Mouse (Mus musculus) R1 (cell line): ENCODE results near the gene Reln.
A peak's percentile ranks its signal among the peaks of the same experiment; 100 is the strongest.

Experiments used
- DNase-seq: peaks from one replicate; pipeline ENCODE4 v3.0.0-alpha.2; 2018; ENCODE audit warnings: low read depth, low spot score

Reln gene

DNA sequence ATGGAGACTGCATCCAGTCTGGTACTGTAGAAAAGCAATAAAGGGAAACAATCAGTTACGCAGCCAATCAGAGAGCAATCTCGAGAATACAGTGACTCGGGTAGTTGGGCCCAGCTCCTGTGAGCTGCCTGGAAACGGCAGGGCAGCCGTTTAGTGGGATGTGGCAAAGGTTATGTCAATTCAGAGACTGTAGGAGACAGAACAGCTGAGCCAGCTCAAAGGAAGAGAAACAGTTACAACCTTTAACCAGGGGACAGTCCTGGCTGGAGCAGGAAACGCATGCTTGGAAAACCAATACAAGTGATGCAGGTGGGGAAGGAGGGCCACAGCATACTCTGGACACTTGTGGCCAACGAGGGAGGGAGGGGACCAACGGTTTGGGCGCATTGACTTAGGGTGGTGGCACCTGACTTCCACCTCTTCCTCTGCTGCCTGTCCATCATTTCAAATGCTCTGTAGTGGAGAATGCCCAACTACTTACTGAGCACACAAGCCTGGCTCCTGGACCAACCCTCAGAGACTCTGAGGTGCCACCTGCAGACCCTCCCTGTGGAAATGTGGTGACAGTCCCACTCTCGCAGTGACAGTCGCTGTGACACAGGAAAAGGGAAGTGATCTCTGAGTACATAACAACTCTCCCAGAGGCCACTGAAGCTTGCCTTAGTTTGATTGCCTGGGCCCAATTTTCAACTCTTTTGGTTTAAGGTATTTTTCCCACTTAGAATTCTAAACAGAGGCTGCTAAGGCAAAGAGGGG lies 337.0 kb downstream of the Reln start:
- DNase-seq, result no peak

DNA sequence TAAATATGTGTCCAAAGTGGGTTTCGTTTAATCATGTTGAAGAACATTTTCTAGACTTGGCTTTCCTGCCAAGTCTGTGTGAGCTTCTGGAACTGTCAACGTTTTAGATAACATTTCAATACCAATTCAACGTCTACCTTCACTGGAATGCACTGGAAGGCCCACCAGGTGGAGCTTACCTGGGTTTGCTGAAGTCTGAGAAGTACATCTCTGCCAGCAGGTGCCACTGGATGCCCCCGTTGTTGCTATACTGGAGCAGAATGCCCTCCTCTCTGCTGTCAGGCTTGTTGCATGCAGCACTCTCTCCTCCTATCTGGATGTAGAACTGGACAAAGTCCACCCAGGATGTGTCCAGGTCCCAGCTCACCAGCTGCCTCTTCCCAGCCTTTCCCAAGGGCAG lies 340.6 kb downstream of the Reln start:
- no peak for DNase-seq

DNA sequence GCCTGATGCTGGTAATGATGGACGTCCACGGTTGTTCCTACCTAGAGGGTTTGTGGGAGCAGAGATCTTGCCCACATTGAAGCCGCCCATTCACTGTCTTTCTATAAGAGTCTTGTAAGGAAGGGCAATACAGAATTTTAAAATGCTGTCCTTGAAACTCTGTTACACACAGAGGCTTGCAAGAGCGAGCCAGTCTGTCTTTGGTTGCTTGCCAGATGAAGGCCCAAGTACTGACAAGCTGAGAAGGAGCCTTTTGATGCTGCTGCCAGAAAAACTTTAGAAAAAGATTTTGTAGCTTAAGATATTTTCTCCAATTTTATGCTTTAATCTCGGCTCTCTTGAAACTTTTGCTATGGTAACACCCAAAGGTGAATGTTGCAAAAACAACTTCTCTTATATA lies 356.8 kb downstream of the Reln start:
- DNase-seq, result no peak

DNA sequence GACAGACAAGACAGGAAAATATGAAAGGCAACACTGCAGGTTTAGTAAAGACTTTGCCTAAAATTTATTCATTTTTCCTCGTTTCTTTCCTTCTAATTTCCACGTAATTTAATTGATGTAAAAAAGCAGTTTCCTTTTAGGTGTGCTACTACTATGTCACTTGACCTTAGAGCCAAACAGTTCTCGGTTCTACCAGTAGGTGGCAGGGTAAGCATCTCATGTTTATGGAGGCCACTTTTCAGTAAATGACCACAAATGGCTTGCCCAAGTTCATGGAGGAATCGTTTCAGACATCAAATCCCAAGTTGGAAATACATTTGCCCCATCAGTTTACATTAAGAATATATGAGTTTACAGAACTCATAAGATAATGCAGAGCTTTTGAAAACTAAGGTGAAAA lies 358.2 kb downstream of the Reln start:
- DNase-seq, result peak; percentile 60

DNA sequence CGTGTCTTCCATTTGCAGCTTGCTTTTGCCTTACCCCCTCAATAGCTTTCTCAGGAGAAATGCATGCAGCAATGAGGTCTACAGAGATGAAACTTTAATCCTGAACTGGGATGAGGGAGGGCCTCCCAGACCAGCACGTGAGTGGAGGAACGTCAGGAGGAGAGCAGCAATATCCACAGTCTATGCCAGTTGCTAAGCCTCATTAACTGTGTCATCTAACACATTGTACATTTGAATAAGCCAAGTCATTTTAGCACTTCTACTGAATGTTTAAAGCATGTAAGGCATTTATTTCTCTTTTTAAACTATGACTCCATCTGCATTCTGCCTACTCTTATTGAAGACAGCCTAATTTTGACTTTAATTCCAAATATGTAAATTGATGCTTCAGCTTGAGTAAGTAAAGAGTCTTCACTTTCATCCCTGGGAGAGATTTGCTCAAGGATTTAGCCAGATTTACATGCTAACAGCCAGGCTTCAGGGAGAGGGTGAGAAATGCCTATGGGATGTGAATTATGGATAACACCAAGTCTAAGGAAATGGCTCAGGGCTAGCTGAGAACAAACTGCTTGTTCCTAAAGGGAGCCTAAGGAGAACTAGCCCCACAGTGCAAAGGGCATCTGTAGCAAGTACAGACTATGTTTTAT lies 361.4 kb downstream of the Reln start:
- no peak for DNase-seq

DNA sequence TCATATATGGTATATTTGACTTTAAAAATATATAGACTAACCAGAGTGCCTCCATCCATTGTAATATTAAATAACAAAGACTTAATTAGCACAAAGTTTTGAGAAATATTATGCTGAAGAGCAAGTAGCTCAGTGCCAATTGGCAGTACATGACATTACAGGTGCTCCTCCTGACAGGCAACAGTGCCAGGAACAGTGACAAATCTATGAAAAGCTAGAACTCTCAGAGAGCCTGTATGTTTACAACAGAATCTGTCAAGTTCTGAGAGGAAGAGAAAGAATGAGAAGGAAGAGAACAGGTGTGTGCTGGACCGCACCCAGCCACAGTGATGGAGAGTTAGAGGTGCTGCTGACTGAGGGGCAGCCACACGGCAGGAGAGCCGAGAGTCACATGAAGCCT lies 363.3 kb downstream of the Reln start:
- DNase-seq, result no peak

DNA sequence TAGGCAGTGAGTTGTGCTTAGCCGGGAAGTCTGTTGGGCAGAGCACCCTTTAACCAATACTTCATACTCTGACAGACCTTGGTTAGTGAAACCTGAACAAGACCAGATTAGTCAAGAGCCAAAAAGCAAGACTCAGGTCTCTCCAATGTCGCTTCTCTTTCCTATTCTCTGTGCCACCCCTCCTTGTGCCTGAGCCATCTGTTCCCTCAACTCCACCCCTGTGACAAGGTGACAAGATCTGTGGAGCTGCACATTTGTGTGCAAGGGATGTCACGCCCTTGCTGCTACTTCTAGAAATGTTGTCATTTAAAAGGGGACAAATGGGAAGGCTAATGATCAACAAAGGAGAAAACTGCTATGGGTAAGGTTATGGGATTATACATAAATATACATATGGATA lies 364.0 kb downstream of the Reln start:
- DNase-seq, result no peak

DNA sequence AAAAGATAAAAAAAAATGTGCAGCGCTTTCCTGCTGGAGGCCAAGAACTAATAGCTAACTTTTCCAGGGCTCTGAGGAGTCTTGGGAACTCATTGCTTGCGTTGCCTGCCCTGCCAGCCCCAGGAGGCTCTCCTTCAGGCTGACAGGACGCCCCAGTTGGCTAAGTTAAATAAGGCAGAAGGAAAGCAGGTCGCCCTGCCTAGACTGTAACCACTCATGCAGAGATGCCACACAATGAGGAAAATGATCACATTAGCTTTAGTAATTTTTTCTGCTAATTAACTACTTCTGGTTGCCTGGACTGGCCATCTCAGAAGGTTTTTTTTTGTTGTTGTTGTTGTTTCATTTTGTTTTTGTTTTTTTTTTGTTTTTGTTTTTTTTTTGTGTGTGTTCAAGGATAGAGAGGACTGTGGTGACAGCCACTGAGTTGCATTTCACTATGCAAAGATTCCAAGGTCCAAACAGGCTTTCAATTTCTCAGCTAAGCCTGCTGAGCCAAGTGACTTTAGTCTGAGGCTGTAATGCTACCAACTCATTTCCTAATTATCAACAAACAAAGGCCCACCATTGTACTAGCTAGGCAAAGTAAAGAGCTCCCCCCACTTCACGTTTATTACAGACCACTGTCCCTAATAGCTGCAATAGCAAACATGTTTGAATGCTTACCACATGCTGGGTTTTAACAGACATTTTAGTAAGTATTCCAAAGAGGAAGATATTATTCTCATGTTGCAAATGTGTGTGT lies 371.1 kb downstream of the Reln start:
- DNase-seq, result no peak

DNA sequence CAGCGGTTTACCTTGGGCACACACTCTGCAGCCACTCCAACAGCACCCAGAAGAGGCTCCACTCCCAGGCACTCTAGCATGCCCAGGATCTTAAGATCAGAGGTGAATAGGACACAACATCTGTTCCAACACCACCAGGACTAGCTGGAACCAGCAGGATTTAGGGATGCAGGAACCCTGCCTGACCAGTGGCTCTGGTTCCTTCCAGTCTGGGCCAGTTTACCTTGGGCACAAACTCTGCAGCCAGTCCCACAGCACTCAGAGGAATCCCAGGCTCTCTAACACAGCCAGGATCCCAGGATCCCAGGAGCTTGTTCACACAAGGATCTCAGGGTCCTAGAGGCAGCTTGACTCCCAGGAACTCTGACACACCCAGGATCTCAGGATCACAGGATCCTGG lies 382.7 kb downstream of the Reln start:
- no peak for DNase-seq

DNA sequence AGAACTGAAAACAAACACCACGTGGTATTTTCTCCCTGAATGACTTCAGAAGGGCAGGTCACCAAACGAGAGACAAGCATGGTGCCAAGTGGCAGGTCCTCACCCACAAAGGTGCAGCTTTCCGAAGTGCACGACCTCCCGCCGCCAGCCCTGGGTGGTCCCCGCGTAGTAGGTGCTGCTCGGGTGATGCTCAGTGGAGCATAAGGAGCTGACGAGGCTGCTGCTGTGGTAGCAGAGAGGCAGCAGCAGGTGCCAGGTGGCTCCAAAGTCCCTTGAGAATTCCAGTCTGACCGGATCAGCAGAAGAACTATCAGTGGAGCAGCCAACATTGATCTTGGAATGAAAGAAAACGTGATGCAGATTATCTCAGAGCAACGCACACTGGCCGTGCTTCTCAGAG lies 384.4 kb downstream of the Reln start:
- DNase-seq, result no peak

DNA sequence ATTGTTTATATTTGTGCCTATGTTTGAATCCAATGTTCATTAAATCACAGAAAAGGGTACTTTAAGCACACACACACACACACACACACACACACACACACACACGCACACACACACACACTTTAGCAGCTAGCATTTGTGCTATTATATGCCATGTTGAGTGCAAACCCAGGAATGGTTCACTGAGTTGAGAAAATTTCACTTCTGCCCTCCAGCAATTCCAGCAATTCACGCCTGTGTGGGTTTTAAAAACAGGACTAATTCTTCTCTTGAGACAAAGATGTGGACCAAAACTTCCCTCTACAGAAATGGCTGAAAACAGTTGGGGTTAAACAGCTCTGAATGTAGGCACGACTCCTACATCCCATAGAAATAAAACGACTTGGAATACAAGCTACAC lies 386.9 kb downstream of the Reln start:
- DNase-seq, result no peak

DNA sequence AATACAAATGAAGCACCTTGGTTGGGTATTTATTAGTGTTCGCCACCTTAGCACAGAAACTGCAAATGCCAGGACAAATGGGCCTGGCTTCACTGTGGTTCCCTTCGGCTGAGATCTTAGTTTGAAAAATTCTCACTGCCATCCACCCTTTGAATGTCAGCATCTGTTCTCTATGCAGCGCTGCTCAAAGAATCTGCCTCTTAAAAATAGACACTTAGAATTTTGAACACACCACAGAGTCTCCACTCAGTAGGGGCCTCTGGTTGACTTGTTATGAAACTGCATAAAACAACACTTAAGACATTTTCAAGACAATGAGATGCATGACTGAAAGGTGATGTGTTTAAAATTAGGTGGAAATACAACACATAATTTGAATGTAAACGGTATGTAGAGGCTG lies 387.4 kb downstream of the Reln start:
- DNase-seq, result no peak

DNA sequence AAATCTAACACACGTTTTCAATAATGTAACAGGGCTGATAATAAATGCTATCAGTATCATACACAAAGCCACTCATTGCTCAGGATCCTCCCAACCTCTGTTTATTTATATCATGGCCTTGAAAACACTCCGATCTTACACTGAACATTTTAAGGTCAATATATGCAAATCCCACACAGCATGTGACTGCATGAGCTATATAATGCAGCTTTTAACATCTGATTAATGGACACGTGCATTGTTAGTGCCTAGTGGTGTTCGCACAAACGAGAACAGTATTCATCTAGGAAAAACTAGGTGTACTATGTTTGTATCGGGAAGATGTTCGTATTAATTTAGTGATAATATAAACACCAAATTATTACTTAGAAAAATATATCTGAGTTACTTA lies 395.0 kb downstream of the Reln start:
- no peak for DNase-seq

DNA sequence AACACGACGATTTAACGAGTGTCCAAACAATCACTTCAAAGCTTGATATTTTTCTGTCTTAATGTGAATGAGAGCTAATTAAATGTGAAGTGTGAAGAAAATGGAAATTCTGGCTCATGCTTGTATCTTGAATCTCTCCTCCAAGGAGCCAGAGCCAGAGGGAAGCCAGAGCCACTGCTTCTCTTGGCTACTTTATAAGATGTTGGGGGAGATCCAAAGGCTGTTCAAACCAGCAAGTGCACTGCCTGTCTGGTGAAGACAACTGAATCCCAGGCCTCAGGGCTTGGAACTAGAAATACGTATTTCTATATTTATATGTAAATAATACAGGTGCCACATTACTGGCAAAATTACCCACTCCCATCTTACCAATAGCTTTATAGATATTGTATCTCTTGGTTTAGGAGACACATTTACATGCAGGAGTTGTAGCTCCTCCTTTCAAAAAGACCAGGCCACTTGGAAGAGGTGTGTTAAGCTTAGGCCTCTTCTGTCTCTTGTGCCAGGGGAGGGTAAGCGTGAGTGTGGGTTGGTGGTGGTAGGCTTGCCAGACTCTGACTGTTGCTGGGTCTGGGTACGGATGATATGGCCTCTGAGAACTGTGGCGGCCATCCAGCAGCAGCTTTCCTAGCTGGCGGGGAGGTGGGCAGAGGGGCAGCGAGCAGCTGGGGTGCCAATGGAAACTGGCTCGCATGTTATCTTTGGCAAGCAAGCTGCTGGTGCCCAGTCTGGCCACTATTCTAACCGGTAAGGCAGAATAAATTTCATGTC lies 395.6 kb downstream of the Reln start:
- no peak for DNase-seq

DNA sequence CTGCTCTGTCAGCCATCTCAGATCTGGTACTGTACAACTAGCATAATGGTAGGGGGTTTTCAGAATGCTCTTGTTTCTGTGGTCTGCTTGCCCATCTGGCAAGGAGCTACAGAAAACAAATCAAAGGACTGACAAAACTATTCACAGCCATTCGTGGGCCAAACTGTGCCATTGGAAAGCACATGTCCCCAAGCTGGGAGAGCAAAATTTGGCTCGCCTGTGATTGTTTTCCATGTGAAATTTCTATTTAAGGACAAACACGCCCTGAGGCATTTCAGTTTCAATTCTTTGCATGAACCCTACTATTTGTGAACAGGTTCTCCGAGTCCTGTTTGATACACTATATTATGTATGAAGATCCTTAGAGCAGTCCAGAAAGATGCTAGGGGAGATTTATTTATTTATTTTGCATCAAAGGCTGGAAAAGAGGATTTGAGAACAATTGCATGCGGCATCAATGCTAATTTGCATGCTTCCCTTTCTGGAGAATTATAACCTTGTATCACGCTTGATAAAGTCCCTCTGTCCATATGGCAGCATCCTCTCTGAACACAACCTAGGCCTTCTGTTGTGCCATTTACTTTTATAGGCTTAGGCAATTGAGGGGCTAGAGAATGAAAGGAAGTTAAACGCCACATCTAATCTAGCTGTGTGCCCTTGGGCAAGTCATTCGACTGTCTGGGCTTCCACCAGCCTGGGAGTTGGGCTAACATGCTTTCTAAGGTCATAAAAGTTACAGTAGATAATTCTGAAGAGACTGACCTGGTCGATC lies 396.7 kb downstream of the Reln start:
- DNase-seq, result no peak

DNA sequence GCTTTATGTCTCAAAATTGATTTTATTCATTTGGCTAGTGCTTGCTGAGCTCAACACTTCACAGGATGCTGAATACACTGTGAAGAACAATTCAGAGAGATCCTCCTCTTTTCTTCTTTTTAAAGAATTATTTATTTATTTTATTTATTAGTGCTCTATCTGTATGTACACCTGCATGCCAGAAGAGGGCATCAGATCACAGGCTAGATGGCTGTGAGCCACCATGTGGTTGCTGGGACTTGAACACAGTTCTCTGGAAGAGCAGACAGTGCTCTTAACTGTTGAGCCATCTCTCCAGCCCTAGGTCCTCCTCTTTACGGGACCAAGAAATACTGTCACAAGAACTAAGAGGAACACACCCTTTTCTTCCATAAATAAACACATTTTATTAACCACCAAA lies 399.9 kb downstream of the Reln start:
- DNase-seq, result no peak

DNA sequence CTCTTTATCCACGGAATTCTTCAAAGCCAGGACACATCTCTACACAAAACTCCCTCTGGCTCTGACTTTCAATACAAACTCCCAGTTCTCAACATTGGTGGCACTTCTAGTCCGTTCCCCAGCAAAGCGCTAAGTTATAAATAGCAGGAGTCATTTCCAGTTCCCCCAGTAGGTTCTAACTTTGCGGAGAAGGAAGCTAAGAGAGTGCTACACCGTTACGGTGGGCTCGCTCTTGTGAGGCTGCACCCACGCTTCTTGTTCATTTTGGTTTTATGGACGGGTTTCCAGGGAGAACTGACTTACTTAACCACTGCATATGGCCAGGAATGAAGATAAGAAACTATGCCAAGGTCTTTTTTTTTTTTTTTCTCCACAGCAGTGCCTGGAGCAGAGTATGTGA lies 405.1 kb downstream of the Reln start:
- no peak for DNase-seq

DNA sequence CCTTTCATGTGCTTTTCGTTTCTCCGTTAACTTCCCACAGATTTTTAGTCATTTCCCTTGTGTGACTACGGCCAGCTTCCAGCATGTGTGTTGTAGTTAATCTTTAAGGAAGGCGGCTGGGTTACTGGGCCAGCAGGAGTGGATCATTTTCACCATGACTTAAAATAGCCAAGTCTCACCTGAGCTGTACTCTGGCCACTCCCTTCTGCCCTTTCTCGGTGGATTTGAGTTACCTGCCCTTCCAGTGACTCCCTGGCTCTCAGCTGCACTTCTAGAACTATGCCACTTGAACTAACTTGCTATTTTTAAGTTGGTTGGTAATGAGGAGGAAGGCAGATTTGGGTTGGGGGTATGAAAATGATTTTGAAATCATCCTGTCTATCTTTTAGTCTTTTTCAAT lies 406.4 kb downstream of the Reln start:
- no peak for DNase-seq

DNA sequence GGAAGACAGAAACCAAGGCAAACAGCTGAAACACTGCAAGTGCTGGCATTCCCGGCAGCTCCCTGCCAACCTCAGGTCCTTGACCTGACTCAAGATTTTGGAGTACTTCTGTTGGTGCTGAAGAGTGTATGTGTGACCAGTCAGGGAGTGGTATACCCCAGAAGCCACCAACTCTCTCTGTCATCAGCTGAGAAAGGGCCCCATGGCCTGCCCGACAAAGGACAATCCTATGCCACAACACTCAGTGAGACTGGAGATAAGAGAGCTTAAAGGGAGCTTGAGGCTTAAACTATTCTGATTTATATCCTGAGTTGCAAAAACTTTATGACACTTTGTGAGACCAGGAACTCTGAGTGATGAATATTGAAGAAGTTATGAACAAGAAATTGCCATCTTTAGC lies 407.9 kb downstream of the Reln start:
- DNase-seq, result no peak

DNA sequence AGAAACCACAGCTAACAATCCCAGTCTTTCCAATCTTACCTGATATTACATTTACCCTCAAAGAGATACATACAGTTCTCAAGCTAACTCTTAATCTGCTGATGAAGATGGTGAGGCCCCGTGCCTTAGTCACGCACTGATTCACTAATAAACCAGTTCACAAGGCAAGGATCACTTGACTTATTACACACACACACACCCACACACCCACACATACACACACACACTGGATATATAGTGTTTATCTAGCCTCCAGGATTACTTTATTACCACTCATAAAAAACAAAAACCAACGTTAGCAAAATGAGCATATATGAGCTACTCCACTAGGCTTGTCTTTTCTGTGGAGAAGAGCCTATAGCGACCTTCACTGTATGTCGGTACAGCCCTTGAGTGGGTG lies 408.4 kb downstream of the Reln start:
- no peak for DNase-seq

DNA sequence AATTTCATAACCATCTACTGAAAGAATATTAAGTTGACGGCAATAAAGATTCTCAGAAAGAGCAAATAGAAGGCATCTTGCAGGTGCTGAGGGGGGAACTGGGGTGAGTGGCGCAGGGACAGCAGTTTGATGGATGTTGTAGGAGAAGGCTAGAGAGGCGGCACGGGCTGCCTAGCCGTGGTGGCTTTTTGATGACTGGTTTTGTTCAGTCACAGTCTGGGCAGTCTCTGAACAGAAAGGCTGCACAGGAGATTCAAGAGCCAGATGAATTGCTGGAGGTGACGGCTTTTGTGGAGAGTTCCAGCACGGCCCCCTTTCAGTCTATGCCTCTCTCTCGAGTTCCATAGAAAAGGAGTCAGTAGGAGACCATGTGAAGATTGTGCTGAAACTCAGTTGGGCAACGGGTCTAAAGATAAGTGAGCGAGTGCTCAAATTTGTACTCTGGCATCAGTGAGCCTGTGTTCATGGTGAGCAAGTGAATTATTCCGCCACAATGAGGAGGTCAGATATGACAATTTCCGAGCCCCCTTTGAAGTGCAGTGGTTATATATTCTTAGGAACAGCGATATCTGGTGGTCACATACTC lies 409.6 kb downstream of the Reln start:
- no peak for DNase-seq
